Mouse (Mus musculus) adrenal gland, adult (tissue): ENCODE data around the gene Tbc1d8b.
"Not testable (repeated sequence)": the region's sequence is repeated elsewhere in the genome, so short reads cannot be mapped to it uniquely, and the experiment has no call there.

Experiments
- DNase-seq, 2 experiments: peaks; one replicate each; pipeline ENCODE4 v3.0.0; 2022 to 2023; ENCODE audit warnings: low spot score in 1 of 2; ENCODE audit not compliant: inconsistent age in 2 of 2

Gene Tbc1d8b

DNA sequence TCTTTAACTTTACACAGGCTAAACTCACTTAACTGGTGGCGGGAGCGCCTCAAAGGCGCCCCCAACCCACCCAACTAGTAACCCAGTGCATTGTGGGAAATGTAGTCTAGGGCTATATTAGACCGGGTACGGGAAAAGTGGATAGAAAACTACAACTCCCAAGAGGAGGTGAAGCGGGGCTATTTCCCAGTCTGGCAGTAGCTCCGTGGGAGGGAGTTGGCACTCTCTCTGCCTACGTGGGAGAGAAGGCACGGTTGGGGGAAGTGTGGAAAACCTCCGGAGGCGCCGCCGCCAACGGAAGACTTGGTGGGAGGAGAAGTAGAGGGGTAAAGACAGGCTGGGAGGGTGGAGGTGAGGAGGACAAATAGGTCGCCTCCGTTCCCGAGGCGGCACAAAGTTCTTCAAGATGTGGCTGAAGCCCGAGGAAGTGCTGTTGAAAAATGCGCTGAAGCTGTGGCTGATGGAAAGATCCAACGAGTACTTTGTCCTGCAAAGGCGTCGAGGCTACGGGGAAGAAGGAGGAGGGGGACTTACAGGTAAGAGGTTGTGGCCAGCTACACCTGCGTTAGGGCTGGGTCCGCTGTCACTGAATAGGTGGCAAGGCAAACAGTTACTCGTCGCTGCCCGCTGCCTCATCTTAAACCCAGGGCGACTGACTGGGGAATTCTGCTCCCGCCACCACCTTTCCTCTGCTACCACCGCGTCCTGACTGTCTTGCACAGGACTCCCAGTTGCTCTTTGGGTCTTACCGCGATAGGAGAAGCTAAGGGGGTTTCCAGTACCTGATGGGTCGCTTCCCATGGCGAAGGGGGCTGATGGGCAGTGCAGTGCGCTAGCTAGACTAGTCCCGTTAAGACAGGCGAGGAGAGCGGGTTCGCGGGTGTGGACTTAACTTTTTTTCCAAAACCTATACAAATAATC, at the start of gene Tbc1d8b:
Tbc1d8b (plus strand) TSS at position 222 of the 921 bp plus-strand sequence.
- DNase-seq = peak; percentile 83 to 92

DNA sequence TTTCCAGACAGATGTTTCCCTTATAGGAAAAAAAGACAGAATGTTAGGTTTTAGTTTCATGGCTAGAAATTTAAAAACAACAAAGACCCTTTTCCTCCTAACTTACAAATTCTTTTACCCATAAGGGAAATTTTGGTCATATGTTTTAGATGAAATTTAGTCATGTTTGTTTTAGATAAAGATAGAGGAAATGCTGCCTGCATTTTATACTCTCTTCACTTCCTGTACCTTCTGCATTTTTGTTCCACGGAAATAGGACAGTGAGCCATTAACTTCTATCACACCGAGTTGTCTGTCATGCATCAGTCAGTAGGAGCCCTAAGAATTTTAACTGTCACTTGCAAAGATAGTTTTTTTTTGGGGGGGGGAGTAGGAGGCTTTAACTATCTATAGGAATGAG, 45.1 kb upstream of the Tbc1d8b start:
- no peak for DNase-seq

DNA sequence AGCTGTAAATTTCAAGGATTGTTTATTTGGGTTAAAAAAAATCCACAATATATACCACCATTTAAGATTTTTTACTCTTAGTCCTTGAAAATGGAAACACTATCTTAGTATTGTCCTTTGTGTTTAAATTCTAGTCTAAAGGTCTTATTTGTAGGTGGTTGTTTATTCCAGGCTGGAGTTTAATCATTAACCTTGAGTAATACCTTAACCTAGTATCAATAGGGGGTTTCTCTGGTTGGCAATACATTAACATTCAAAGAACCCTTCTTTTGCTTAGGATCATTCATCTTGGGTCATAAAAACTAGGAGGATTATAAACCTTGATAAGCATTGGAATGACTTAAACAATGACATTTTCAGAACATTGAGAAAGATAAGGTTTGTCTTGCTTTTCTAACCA, 44.4 kb upstream of the Tbc1d8b start:
- no peak for DNase-seq

DNA sequence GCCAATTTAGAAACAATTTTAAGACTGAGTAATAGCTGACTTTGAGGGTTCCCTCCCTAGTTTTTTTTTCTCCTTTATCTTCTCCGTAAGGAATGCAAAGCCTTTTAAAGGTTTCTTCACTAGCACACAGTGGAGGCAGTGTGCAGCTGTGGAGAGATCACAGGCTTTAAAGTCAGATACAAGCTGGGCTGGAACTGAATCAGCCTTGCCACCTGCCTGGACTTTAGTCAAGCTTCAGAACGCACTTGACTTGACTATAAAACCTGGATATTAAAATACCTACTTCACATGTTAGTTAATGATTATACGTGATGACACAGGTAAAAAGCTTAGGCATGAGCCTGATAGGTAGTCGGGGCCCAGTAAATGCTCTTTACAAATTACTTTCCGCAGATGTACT, 32.6 kb upstream of the Tbc1d8b start:
- DNase-seq = no peak

DNA sequence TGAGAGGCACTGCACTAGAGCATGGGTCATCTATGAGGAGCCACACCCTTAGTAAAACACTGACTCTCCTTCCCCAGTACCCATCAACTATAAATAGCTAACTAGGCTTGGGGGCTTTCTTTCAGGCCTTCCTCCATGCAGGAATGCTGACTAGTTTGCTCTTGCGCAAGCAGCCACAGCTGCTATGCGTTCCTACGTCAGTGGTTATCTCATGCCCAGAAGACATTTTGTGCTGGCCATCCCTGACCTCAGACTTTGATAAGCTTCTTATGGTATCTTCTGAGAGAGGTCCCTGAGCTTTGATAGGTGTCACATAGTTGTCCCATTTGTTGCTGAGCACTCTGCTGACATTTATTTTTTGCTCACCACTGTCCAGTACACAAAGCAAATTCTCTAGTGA, 31.5 kb upstream of the Tbc1d8b start:
- DNase-seq = no peak

DNA sequence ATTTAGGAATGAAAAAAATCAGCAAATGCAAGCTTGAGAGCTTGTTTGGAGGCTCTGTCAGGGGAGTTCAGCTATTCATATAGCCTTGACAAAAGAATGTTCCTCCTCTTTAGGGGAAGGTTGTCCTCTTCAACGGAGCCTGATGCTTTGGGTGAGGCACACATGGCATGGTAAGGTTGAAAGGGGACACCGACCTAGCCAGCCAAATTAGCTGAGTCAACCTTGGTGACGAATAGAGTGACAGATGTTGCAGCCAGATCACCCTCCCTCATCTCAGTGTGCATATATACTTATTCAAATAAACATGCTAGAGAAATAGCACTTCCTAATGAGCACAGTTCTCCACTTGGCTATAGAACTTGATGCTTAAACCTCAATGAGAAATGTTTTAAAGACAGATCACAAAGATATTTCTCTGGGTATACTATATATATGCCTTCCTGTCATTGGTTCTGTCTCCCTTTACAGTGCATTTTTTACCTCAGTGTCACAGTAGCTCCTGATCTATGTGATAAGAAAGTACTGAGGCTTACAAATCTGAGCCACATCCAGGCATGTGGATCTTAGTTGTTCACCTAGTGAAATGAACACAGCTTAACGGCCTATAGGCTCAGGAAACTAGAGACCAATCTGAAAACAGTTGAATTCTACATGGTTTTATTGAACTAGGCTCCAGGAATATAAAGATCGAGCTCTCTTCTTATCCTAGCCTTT, 30.3 kb upstream of the Tbc1d8b start:
- no peak for DNase-seq

DNA sequence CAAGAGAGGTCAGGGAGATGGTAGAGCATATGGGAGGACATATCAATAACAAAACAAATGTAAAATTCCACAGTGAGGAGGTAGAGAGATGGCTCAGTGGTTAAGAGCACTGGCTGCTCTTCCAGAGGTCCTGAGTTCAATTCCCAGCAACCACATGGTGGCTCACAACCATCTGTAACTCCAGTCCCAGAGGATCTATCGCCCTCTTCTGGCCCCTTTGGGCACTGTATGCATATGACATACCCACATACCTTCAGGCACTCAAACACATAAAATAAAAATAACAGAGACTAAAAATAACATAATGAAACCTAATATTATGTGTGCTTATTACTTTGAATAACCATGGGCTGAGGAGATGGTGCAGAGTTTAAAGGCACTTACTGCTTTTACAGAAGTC, 22.7 kb upstream of the Tbc1d8b start:
- no peak for DNase-seq

DNA sequence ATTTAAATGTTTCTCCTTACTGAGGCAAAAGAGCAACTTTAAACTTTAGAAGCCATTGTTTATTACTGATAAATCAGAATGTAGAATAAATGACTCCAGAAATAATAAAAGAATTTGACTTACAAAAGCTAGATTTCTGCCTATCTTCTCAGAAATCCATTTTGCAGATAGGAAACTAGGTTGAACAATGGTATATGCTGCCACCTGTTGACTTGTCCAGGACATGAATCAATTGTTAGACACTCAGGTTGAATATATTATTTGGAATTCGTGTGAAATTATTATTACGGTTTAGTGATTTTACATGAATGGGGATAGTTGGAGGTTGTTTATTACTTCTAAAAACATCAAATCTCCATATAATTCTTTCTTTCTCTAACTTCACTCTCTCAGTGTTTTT, 19.0 kb upstream of the Tbc1d8b start:
- DNase-seq = peak in 1 of 2 experiments; percentile 42

DNA sequence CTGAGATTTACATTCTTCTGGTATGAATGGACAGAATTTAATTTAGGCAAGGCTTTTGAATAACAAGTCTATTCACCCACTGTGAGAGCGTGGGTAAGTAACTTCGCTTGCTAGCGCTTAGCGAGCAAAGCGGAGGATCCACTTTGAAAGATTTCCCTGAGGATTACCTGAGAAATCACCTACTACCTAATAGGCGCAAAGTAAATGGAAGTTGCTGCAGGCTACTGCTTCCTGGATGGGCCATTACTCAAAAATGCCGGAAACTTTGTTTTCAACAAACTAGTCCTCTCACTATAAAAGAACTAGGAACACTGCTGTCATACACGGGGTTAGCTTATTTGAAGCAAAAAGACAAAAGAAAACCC, 404 bp upstream of the Tbc1d8b start:
- no peak for DNase-seq

DNA sequence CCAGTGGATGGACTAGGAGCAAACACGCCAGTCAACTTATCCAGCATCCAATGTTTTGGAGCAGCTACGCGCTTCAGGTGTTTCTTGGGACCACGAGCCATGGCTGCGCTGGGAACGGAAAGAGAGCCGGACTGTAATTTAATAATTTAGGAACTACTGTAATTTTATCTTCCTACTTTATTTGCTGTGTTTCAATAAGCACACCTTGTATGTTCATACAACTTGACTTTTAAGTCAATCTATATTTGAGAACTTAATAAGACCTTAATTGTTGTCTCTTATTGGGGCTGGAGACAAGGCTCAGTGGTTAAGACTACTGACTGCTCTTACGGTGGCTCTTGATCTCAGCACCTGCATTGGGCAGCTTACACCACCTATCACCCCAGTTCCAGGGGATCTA, 29.6 kb downstream of the Tbc1d8b start, which contains the start of gene Gm15013:
Gm15013 (minus strand) TSS at position 101 of the 400 bp plus-strand sequence.
- no peak for DNase-seq

DNA sequence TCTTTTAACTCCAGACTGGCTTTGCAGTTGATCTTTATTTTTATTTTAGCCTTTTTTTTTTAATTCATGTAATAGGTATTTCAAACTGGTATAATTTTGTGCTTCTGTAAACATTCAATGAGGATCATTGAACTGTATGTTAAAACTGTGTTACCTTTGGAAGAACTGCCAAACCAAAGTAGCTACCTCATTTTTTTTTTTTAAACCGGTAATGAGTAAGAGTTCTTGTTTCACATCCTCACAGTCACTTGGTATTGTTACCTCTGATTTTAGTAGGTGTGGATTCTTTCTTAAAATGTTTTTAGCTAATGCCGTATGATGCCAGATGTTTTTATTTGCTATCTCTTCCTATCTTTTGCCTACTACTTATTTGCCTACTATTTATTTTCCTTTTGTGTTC, 37.6 kb downstream of the Tbc1d8b start:
- DNase-seq = no peak

DNA sequence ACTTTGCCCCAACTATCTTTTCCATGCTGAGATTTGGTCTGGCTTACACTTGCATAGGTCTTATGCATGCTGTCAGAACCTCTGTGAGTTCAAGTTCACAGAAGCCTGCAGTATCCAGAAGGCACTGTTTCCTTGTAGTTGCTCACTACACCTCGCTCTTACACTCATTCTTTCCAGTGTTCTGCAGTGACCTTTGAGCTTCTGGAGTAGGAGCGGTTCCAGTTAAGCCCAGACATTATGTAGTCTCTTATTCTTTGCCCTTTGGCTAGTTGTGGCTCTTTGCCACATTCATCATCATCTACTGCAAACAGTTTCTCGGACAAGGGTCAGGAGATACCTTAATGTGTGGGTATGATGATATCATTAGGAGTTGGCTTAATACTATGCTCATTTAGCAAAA, 45.7 kb downstream of the Tbc1d8b start:
- no peak for DNase-seq

DNA sequence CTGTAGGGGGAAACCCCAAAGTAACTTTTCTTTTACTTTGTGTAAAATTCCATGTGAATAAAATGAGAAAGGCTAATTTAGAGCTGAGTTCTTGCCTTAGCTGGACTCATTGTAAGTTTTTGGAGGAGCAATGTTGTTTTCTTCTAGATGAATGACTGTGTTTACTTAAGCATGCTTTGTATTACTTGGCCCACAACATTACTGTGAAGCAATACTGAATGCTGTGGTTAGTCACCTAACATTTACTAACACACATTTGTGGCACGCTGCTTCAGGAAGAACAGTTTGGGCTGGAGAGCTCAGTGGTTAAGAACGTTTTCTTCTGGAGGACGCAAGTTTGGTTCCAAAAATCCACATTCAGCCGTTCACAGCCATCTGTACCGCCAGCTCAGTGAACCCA, 52.3 kb downstream of the Tbc1d8b start:
- no peak for DNase-seq

DNA sequence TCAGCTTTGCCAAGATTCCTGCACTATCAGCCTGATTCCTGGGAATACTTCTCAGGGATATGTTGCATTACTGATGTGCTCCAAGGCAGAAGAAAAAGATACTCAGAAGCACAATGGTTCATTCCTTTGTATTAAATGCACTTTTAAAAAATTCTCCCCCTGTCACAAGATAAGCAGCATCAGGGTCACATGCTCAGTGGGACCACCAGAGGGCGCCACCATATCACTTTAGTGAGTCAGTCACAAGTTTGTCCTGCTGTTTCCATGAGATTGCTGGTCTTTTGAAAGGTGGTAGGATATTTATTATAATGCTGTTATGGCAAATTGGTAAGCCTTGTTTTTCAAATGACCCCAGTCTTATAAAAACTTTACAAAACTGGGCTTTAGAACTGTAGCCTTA, 67.1 kb downstream of the Tbc1d8b start:
- peak; percentile 14 to 63 for DNase-seq

DNA sequence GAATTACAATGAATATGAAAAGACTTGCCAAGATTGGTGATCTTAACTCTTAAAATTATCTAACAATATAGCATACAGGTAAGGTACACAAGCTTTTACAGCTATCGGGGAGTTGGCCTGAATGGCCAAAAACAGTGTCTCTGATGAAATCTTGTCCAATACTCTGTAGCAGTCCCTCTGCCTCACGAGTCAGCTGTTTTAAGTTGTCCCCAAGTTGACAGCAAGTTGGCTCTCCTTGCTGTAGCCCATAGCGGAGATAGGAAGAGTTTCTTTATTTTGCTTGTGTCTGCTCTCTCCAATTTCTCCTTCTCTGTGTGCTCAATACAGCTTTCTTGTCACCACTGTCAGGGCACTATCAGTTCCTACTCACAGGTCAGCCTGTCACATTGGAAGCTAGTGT, 73.8 kb downstream of the Tbc1d8b start:
- not testable (repeated sequence) for DNase-seq

DNA sequence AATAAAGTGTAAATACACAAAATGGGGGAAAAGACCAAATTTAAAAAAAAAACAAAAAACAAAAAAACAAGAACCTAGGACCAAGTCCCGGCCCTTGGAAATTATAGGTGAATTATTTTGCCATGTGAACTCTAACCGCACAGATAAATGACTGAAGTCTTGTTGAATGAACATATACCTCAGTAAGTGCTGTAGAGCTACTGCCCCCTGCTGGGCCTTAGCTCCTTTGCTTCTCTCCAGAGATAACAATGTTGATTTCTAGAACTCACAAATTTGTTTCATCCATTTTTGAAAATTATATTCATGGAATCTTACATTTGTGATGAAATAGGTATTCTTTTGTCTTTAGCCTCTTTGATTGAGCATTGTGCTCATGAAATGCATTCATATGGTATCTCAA, 77.8 kb downstream of the Tbc1d8b start:
- peak in 1 of 2 experiments; percentile 51 for DNase-seq

DNA sequence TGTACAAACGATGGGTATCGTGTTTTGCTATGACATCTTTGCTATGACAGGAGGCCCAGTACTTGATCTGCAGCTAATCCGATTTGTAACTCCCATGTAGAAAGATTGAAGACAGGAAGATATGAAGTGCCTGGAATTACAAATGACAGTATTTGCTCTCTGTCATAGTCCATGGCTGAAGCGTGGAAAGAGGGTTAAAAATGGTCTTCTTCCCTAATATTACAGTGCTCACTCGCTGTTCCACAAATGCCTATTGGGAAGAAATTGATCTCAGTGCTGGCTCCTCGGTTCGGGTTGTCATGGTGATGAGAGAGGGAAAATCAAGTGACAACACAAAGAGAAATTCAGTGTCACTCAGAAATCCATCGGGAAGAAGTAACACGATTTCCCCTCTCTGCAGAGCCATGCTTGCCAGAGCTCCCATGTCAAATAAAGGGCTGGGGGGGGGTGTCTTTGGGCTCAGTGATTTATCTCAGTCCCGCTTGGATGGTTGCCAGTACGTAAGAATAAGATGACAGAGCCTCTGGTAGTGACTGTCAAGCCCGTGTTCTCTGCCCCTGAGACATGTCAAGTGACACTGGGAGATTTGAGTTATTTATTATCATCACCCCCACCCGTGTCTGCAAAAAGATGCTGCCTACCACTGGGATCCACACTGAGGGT, 85.3 kb downstream of the Tbc1d8b start:
- DNase-seq = no peak

DNA sequence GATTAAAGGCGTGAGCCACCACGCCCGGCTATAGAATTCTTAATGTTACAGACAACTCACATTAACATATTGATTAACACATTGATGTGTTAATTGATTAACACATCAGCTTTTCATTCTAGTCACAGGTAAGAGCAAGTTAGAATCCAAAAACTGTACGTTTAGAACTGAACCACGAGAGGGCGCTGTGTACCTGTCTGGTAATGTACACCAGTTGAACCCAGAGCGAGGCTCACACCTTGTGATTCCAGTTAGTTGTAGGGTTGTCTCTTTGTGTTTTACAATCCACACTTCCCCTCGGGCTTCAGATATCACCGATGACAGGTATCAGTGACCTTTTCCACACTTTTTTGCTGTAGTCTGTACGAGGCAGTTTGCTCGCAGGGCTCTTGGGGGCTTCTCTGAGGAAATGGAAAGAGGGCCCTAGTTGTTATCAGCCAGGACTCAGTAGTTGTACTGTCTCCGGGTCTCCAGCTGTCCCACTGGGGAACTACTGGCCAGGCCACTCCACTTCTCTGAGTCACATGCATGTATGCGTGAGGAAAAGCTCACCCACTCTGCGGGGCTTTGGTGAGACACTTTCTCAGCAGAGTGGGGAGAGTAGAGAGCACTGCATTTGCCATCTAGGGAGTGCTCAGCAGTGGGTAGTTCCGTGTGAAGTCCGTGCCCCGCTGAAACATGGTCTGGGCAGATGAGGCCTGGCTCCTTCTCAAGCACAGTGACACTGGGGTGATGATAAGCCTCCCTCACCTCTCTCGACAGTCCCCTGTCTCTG, 89.7 kb downstream of the Tbc1d8b start:
- peak; percentile 53 to 78 for DNase-seq

DNA sequence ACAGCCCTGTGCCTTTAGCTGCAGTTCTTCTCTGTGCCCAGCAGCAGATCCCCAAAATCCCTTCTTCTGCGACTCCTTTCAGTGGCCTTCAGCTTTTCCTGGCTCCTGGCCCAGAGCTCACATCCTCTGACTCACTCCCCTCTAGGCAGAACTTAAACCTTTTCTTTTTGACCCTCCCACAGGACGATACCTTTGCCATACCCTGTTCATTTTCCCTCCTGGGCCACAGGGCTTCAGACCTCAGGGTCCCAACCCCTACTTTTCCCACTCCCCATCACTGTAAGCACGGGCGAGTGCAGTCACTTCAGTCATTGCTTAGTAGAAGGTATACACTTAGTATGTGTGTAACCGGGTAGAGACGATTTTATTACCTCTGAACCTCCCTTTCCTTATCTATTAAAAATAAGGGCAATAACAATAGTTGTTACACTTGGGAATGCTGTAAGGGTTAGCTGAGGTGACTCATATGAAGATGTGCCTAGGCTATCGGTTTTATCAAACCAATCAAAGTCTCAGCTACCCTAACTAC, 90.4 kb downstream of the Tbc1d8b start:
- DNase-seq = peak; percentile 74 to 81

DNA sequence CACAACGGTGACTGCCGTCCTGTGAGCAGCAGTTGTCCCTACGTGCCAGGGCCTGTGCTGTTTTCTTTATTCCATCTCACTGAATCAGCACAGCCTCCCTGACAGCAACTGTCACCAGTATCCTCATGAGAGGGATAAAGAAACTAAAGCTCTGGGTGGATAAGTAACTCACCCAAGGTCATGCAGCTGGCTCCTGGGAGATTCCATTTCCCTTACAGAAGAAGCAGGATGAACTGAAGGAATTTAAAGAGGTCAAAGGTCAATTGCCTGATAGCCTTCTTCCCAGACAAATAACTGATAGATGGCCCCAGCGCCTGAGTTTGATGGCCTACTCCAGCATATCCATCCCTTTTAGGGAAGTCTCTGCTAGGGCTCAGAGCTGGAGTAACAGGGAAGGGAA, 92.6 kb downstream of the Tbc1d8b start:
- no peak for DNase-seq

DNA sequence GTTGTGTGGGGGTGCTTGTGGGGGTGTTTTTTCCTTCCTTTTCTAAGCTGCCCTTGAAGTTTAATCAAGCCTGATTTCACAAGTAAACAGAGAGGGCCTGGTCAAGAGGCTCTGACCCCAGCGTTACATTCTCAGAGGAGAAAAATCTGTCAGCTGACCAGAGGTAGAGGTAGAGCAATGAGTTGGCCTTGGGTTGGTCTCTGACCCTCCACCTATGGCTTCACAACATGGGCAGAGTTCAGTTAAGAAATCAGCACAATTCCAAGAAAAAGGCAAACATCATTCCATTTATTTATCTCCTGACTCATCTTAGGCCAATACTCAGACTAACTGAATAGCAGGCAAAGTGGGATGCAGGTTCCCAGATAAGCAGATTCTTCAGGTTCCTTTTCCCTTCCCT, 94.1 kb downstream of the Tbc1d8b start:
- DNase-seq = no peak
